29 mouse cellular contexts compared by ENCODE assay signal in genomic region chr3:90245406-90245805, GRCm38 (mm10). TPM values are rescaled to one million over a fixed set of nuclear protein-coding genes. Genes with fewer than 3 reads are reported as not detected.
DNase-seq lines count a peak whose midpoint lies in the region; ATAC-seq lines count a peak whose summit lies in the region.
"Had no signal": no experiment of that assay in that cellular context is flagged by ENCODE, and none has a peak within 500 bp of the region (broad histone marks: within the 10 kb centered on the region; RNA-seq: fewer than 3 reads in every experiment).

No protein-coding gene starts in this region.

- no peak overlapping the region for H3K4me2 ChIP-seq in embryonic facial prominence, embryonic 15.5 days (replicated peaks)
- H3K4me2 ChIP-seq: forebrain, embryonic 13.5 days; heart, embryonic 15.5 days; limb, embryonic 13.5 days; liver, embryonic 11.5 days had no signal

- peaks cover 56% of the 10 kb centered on the region for H3K4me1 ChIP-seq in megakaryocyte, embryonic 14.5 days
- H3K4me1 ChIP-seq in embryonic facial prominence, embryonic 15.5 days = peaks cover 30% of the 10 kb centered on the region

- no peaks in the 10 kb centered on the region for H3K9me3 ChIP-seq in megakaryocyte, embryonic 14.5 days
- H3K9me3 ChIP-seq in embryonic facial prominence, embryonic 15.5 days (replicated peaks) = no peaks in the 10 kb centered on the region
- H3K9me3 ChIP-seq: forebrain, embryonic 13.5 days; G1E; heart, embryonic 10.5 days; heart, embryonic 15.5 days; limb, embryonic 13.5 days; midbrain, embryonic 10.5 days had no signal

- peak; percentile 48 for DNase-seq in CD4-positive, CD25-positive, alpha-beta regulatory T cell, adult 2 months (ENCODE audit: low read depth, low spot score)
- no peak for DNase-seq in gastrocnemius, postnatal 10 days
- DNase-seq in urinary bladder, postnatal 4 days (ENCODE audit: low spot score in 2 of 2) = no peak
- DNase-seq: adrenal gland, postnatal 25 days; cerebellum, adult 11-12 months; cerebellum, adult 9-11 months; gastrocnemius, postnatal 25 days; heart, adult 11 months; kidney, adult 8-10 months; layer of hippocampus, adult 9-11 months; lung, postnatal 4 days; thymus, postnatal 14 days had no signal

- H3K27ac ChIP-seq in embryonic facial prominence, embryonic 15.5 days (replicated peaks) = peak overlapping the region; percentile 25; the same call in 1 of the 2 replicates
- H3K27ac ChIP-seq: forebrain, embryonic 13.5 days; heart, embryonic 10.5 days; heart, embryonic 15.5 days; kidney, postnatal 0 days; limb, embryonic 13.5 days; midbrain, embryonic 10.5 days had no signal

- H3K9ac ChIP-seq in embryonic facial prominence, embryonic 15.5 days = no peak overlapping the region
- H3K9ac ChIP-seq: forebrain, embryonic 13.5 days; heart, embryonic 15.5 days; limb, embryonic 13.5 days had no signal

- WGBS in embryonic facial prominence, embryonic 15.5 days = 46% methylated on average over 2 of the region's 2 CpGs

- peak overlapping the region; percentile 33 for H3K4me3 ChIP-seq in megakaryocyte, embryonic 14.5 days (replicated peaks)
- H3K4me3 ChIP-seq in embryonic facial prominence, embryonic 15.5 days (replicated peaks) = no peak overlapping the region
- H3K4me3 ChIP-seq: forebrain, embryonic 13.5 days; heart, embryonic 10.5 days; heart, embryonic 15.5 days; limb, embryonic 13.5 days; midbrain, embryonic 10.5 days had no signal

- ATAC-seq in megakaryocyte, adult 5-6 weeks (ENCODE audit: poor library complexity, severe bottlenecking) = no peak
- no peak for ATAC-seq in embryonic facial prominence, embryonic 15.5 days (ENCODE audit: insufficient number of reproducible peaks, low FRiP score, low TSS enrichment, low read depth)
- ATAC-seq in megakaryocyte-erythroid progenitor cell, adult 5-6 weeks (replicated peaks; ENCODE audit: low FRiP score, low TSS enrichment, poor library complexity, severe bottlenecking) = no peak
- ATAC-seq: forebrain, embryonic 13.5 days; hindbrain, embryonic 16.5 days; intestine, embryonic 16.5 days; Patski had no signal

- H3K27me3 ChIP-seq in megakaryocyte, embryonic 14.5 days (replicated peaks) = no peaks in the 10 kb centered on the region
- no peaks in the 10 kb centered on the region for H3K27me3 ChIP-seq in embryonic facial prominence, embryonic 15.5 days
- H3K27me3 ChIP-seq: forebrain, embryonic 13.5 days; heart, embryonic 15.5 days; limb, embryonic 13.5 days; Patski had no signal

- peaks cover 11% of the 10 kb centered on the region for H3K36me3 ChIP-seq in megakaryocyte, embryonic 14.5 days (replicated peaks; ENCODE audit: low read length)
- H3K36me3 ChIP-seq in embryonic facial prominence, embryonic 15.5 days = 0 out of 2 replicates have a peak, but pooled peaks cover 5% of the 10 kb centered on the region

RNA-seq across cellular contexts. Expression of gene Creb3l4, which starts 2.1 kb away (rescaled TPM):
- 0.07 TPM in 1 of 2 replicates, not detected in the other for polyA plus RNA-seq in megakaryocyte, embryonic 14.5 days (2012; ENCODE audit: insufficient read depth, low replicate concordance)
- 0.67 TPM in 1 of 2 replicates, not detected in the other for total RNA-seq in megakaryocyte, adult 5-6 weeks (2015)
- total RNA-seq in megakaryocyte, adult 5-6 weeks (2017) = 0.37 TPM in 1 of 2 replicates, not detected in the other
- 6.1 and 7.3 TPM in 2 replicates for polyA plus RNA-seq in embryonic facial prominence, embryonic 15.5 days (2015; fragmentation: Nextera tagmentation; extraction: Ambion mirVana)
- under 1 TPM in 1 of 2 experiments, not detected in 1; 0.49 TPM for total RNA-seq in gastrocnemius, postnatal 10 days (2021)
- not detected in 2 replicates for total RNA-seq in megakaryocyte-erythroid progenitor cell, adult 5-6 weeks (2014; fragmentation: Nextera tagmentation)
- not detected in 2 replicates for total RNA-seq in megakaryocyte-erythroid progenitor cell, adult 5-6 weeks (2017)
- total RNA-seq: common myeloid progenitor, adult 5-6 weeks; heart, postnatal 25 days had no signal
- polyA plus RNA-seq: G1E had no signal

RNA-seq across cellular contexts. Expression of gene Slc39a1, which starts 2.6 kb away (rescaled TPM):
- polyA plus RNA-seq in megakaryocyte, embryonic 14.5 days (2012; ENCODE audit: insufficient read depth, low replicate concordance) = 14.4 and 22.8 TPM in 2 replicates
- total RNA-seq in megakaryocyte, adult 5-6 weeks (2015) = 20.9 and 23.7 TPM in 2 replicates
- total RNA-seq in megakaryocyte, adult 5-6 weeks (2017) = 38.3 and 44.1 TPM in 2 replicates
- polyA plus RNA-seq in embryonic facial prominence, embryonic 15.5 days (2015; fragmentation: Nextera tagmentation; extraction: Ambion mirVana) = 107 and 115 TPM in 2 replicates
- 10 to 100 TPM; 68.7 to 77.9 TPM for total RNA-seq in gastrocnemius, postnatal 10 days (2021)
- total RNA-seq in megakaryocyte-erythroid progenitor cell, adult 5-6 weeks (2014; fragmentation: Nextera tagmentation) = 21.9 and 23.2 TPM in 2 replicates
- total RNA-seq in megakaryocyte-erythroid progenitor cell, adult 5-6 weeks (2017) = 27.2 and 36.8 TPM in 2 replicates

RNA-seq across cellular contexts. Expression of gene Crtc2, which starts 8.6 kb away (rescaled TPM):
- 53.7 and 79.0 TPM in 2 replicates for polyA plus RNA-seq in megakaryocyte, embryonic 14.5 days (2012; ENCODE audit: insufficient read depth, low replicate concordance)
- 48.1 and 49.5 TPM in 2 replicates for total RNA-seq in megakaryocyte, adult 5-6 weeks (2015)
- 11.3 and 19.4 TPM in 2 replicates for total RNA-seq in megakaryocyte, adult 5-6 weeks (2017)
- polyA plus RNA-seq in embryonic facial prominence, embryonic 15.5 days (2015; fragmentation: Nextera tagmentation; extraction: Ambion mirVana) = 24.7 and 27.8 TPM in 2 replicates
- total RNA-seq in gastrocnemius, postnatal 10 days (2021) = 10 to 100 TPM; 15.1 to 18.0 TPM
- 33.0 and 45.4 TPM in 2 replicates for total RNA-seq in megakaryocyte-erythroid progenitor cell, adult 5-6 weeks (2014; fragmentation: Nextera tagmentation)
- 5.6 and 10.8 TPM in 2 replicates for total RNA-seq in megakaryocyte-erythroid progenitor cell, adult 5-6 weeks (2017)

RNA-seq across cellular contexts. Expression of gene Jtb, which starts 14.0 kb away (rescaled TPM):
- polyA plus RNA-seq in megakaryocyte, embryonic 14.5 days (2012; ENCODE audit: insufficient read depth, low replicate concordance) = 132 and 150 TPM in 2 replicates
- total RNA-seq in megakaryocyte, adult 5-6 weeks (2015) = 81.2 and 84.5 TPM in 2 replicates
- 32.8 and 37.5 TPM in 2 replicates for total RNA-seq in megakaryocyte, adult 5-6 weeks (2017)
- polyA plus RNA-seq in embryonic facial prominence, embryonic 15.5 days (2015; fragmentation: Nextera tagmentation; extraction: Ambion mirVana) = 111 and 121 TPM in 2 replicates
- 10 to 100 TPM; 48.6 to 52.8 TPM for total RNA-seq in gastrocnemius, postnatal 10 days (2021)
- total RNA-seq in megakaryocyte-erythroid progenitor cell, adult 5-6 weeks (2014; fragmentation: Nextera tagmentation) = 72.0 and 95.1 TPM in 2 replicates
- 38.3 and 48.5 TPM in 2 replicates for total RNA-seq in megakaryocyte-erythroid progenitor cell, adult 5-6 weeks (2017)

RNA-seq across cellular contexts. Expression of gene Dennd4b, which starts 19.6 kb away (rescaled TPM):
- 41.0 and 105 TPM in 2 replicates for polyA plus RNA-seq in megakaryocyte, embryonic 14.5 days (2012; ENCODE audit: insufficient read depth, low replicate concordance)
- 30.8 and 38.1 TPM in 2 replicates for total RNA-seq in megakaryocyte, adult 5-6 weeks (2015)
- 20.0 and 21.2 TPM in 2 replicates for total RNA-seq in megakaryocyte, adult 5-6 weeks (2017)
- 4.0 and 4.5 TPM in 2 replicates for polyA plus RNA-seq in embryonic facial prominence, embryonic 15.5 days (2015; fragmentation: Nextera tagmentation; extraction: Ambion mirVana)
- 10 to 100 TPM; 36.0 to 38.9 TPM for total RNA-seq in gastrocnemius, postnatal 10 days (2021)
- 32.4 and 33.3 TPM in 2 replicates for total RNA-seq in megakaryocyte-erythroid progenitor cell, adult 5-6 weeks (2014; fragmentation: Nextera tagmentation)
- total RNA-seq in megakaryocyte-erythroid progenitor cell, adult 5-6 weeks (2017) = 7.0 and 21.5 TPM in 2 replicates
